ENCODE assay signal across 12 mouse cellular contexts in genomic region chr15:3251031-3251717, GRCm38 (mm10). TPM values are rescaled to one million over a fixed set of nuclear protein-coding genes. Genes with fewer than 3 reads are reported as not detected.
DNase-seq lines count a peak whose midpoint lies in the region; ATAC-seq and TF ChIP-seq lines count a peak whose summit lies in the region.
"Had no signal": no experiment of that assay in that cellular context is flagged by ENCODE, and none has a peak within 500 bp of the region (broad histone marks: within the 10 kb centered on the region; RNA-seq: fewer than 3 reads in every experiment).

No protein-coding gene starts in this region.

- H3K79me2 ChIP-seq in macrophage (ENCODE audit: inconsistent target), result no peaks in the 10 kb centered on the region

- no peak overlapping the region for H3K4me3 ChIP-seq in forebrain, postnatal 0 days (ENCODE audit: low read depth, low read length)
- H3K4me3 ChIP-seq in forebrain, embryonic 15.5 days, result no peak overlapping the region
- H3K4me3 ChIP-seq in left cerebral cortex, adult 2 months, result no peak overlapping the region
- no peak overlapping the region for H3K4me3 ChIP-seq in intestine, embryonic 14.5 days (ENCODE audit: low read depth, low read length)
- no peak overlapping the region for H3K4me3 ChIP-seq in macrophage (ENCODE audit: inconsistent target)
- H3K4me3 ChIP-seq in midbrain, embryonic 15.5 days, result no peak overlapping the region

- 0 out of 2 replicates have a peak overlapping the region, but pooled peaks have one; percentile 4 for H3K27ac ChIP-seq in forebrain, postnatal 0 days (ENCODE audit: low read depth, low read length)
- H3K27ac ChIP-seq in forebrain, embryonic 15.5 days (replicated peaks), result no peak overlapping the region
- peak overlapping the region; percentile 13; the same call in 1 of the 2 replicates for H3K27ac ChIP-seq in left cerebral cortex, adult 2 months
- H3K27ac ChIP-seq in intestine, embryonic 14.5 days (ENCODE audit: low read depth), result peak overlapping the region; percentile 62
- peak overlapping the region; percentile 87 for H3K27ac ChIP-seq in macrophage
- H3K27ac ChIP-seq in midbrain, embryonic 15.5 days, result no peak overlapping the region

- no peaks in the 10 kb centered on the region for H3K36me3 ChIP-seq in forebrain, postnatal 0 days (ENCODE audit: insufficient read depth)
- no peaks in the 10 kb centered on the region for H3K36me3 ChIP-seq in forebrain, embryonic 15.5 days
- H3K36me3 ChIP-seq in intestine, embryonic 14.5 days (ENCODE audit: control insufficient read depth, insufficient read depth, low read length), result no peaks in the 10 kb centered on the region
- H3K36me3 ChIP-seq in macrophage (ENCODE audit: inconsistent target), result no peaks in the 10 kb centered on the region
- H3K36me3 ChIP-seq in midbrain, embryonic 15.5 days (replicated peaks), result no peaks in the 10 kb centered on the region

- no peak overlapping the region for H3K9ac ChIP-seq in forebrain, postnatal 0 days
- H3K9ac ChIP-seq in forebrain, embryonic 15.5 days (replicated peaks), result no peak overlapping the region
- no peak overlapping the region for H3K9ac ChIP-seq in intestine, embryonic 14.5 days (ENCODE audit: low read length)
- H3K9ac ChIP-seq in midbrain, embryonic 15.5 days, result no peak overlapping the region

- no peaks in the 10 kb centered on the region for H3K4me1 ChIP-seq in forebrain, postnatal 0 days (ENCODE audit: insufficient read depth)
- H3K4me1 ChIP-seq in forebrain, embryonic 15.5 days, result no peaks in the 10 kb centered on the region
- H3K4me1 ChIP-seq in intestine, embryonic 14.5 days (replicated peaks; ENCODE audit: control insufficient read depth, insufficient read depth, low read length), result peaks cover 10% of the 10 kb centered on the region; the same call in 1 of the 2 replicates
- no peaks in the 10 kb centered on the region for H3K4me1 ChIP-seq in midbrain, embryonic 15.5 days

- no peaks in the 10 kb centered on the region for H3K9me3 ChIP-seq in forebrain, postnatal 0 days (ENCODE audit: low read length)
- H3K9me3 ChIP-seq in forebrain, embryonic 15.5 days, result no peaks in the 10 kb centered on the region
- 0 out of 2 replicates have a peak, but pooled peaks cover 6% of the 10 kb centered on the region for H3K9me3 ChIP-seq in intestine, embryonic 14.5 days (ENCODE audit: control insufficient read depth, low read length)
- no peaks in the 10 kb centered on the region for H3K9me3 ChIP-seq in midbrain, embryonic 15.5 days

- no peaks in the 10 kb centered on the region for H3K27me3 ChIP-seq in forebrain, postnatal 0 days (ENCODE audit: insufficient read depth, low read length)
- no peaks in the 10 kb centered on the region for H3K27me3 ChIP-seq in forebrain, embryonic 15.5 days
- no peaks in the 10 kb centered on the region for H3K27me3 ChIP-seq in intestine, embryonic 14.5 days (replicated peaks; ENCODE audit: control insufficient read depth, insufficient read depth, low read length)
- H3K27me3 ChIP-seq in midbrain, embryonic 15.5 days (replicated peaks), result no peaks in the 10 kb centered on the region

- no peak for TF ChIP-seq CTCF in forebrain, postnatal 0 days (IDR thresholded peaks at IDR 0.05; ENCODE audit: low read depth)
- no peak for TF ChIP-seq CTCF in left cerebral cortex, adult 2 months (IDR thresholded peaks at IDR 0.05)

- intact Hi-C loops in left cerebral cortex, adult 2 months (cut with DNase I), result no loop called here
- intact Hi-C loops in left cerebral cortex, postnatal 25 days (cut with DNase I), result no loop called here

- no peak overlapping the region for H3K4me2 ChIP-seq in forebrain, postnatal 0 days (ENCODE audit: low read depth)
- no peak overlapping the region for H3K4me2 ChIP-seq in forebrain, embryonic 15.5 days (replicated peaks)
- H3K4me2 ChIP-seq in intestine, embryonic 14.5 days (ENCODE audit: low read length), result no peak overlapping the region
- H3K4me2 ChIP-seq in midbrain, embryonic 15.5 days, result no peak overlapping the region
- H3K4me2 ChIP-seq: midbrain, embryonic 11.5 days had no signal

- ATAC-seq in forebrain, postnatal 0 days, result no peak
- no peak for ATAC-seq in forebrain, embryonic 15.5 days (replicated peaks)
- ATAC-seq in intestine, embryonic 14.5 days (replicated peaks; ENCODE audit: low FRiP score, low TSS enrichment, low read depth), result peak; percentile 77; the same call in 1 of the 2 replicates
- ATAC-seq in midbrain, embryonic 15.5 days (replicated peaks), result no peak
- no peak for ATAC-seq in inflammation-experienced regulatory T-cells, adult 6 months

- 93% methylated on average over 3 of the region's 3 CpGs for WGBS in forebrain, postnatal 0 days
- WGBS in forebrain, embryonic 15.5 days, result 90% methylated on average over 3 of the region's 3 CpGs
- WGBS in intestine, embryonic 14.5 days, result 42% methylated on average over 3 of the region's 3 CpGs
- 80% methylated on average over 3 of the region's 3 CpGs for WGBS in macrophage (ENCODE audit: missing documents)
- 89% methylated on average over 3 of the region's 3 CpGs for WGBS in midbrain, embryonic 15.5 days

- DNase-seq in forebrain, postnatal 0 days, result no peak
- no peak for DNase-seq in left cerebral cortex, adult 2 months (ENCODE audit: extremely low spot score in 1 of 2, low spot score in 2 of 2)
- DNase-seq in left cerebral cortex, postnatal 25 days (ENCODE audit: low spot score in 2 of 2), result no peak
- no peak for DNase-seq in intestine, embryonic 14.5 days (ENCODE audit: low spot score)
- DNase-seq: adrenal gland, postnatal 25 days; cerebellum, postnatal 14 days had no signal

RNA-seq across cellular contexts. Expression of gene Selenop, which starts 17.2 kb away (rescaled TPM):
- total RNA-seq in forebrain, postnatal 0 days (2014; rRNA removed), result 207 and 212 TPM in 2 replicates
- polyA plus RNA-seq in forebrain, postnatal 0 days (2015; fragmentation: Nextera tagmentation; extraction: Ambion mirVana), result 171 and 182 TPM in 2 replicates
- 67.7 and 70.5 TPM in 2 replicates for polyA plus RNA-seq in forebrain, embryonic 15.5 days (2015; fragmentation: Nextera tagmentation; extraction: Ambion mirVana)
- 100 to 1,000 TPM; 284 to 293 TPM for total RNA-seq in left cerebral cortex, adult 2 months (2021)
- total RNA-seq in left cerebral cortex, postnatal 25 days (2021), result 100 to 1,000 TPM; 309 to 364 TPM
- polyA plus RNA-seq in intestine, embryonic 14.5 days (2014; fragmentation: Nextera tagmentation; extraction: Ambion mirVana), result 153 and 172 TPM in 2 replicates
- total RNA-seq in macrophage (2018; cell fraction: chromatin; rRNA removed), result 1,000 to 10,000 TPM in 1 of 26 experiments, 100 to 1,000 TPM in 10, 10 to 100 TPM in 15; 23.8 to 1,148 (median 94.1) TPM
- total RNA-seq in macrophage (2018; cell fraction: cytosol; rRNA removed), result over 10,000 TPM in 10 of 26 experiments, 1,000 to 10,000 TPM in 16; 1,265 to 11,944 (median 5,711) TPM
- 1,000 to 10,000 TPM in 14 of 26 experiments, 100 to 1,000 TPM in 12; 298 to 6,070 (median 1,195) TPM for total RNA-seq in macrophage (2018; cell fraction: nucleus; rRNA removed)
- polyA plus RNA-seq in macrophage (2018), result 3,955 to 15,839 TPM (median 14,226 TPM) in 3 replicates
- 104 and 122 TPM in 2 replicates for polyA plus RNA-seq in midbrain, embryonic 15.5 days (2015; fragmentation: Nextera tagmentation; extraction: Ambion mirVana)
- 100 to 1,000 TPM in 2 of 3 experiments, 10 to 100 TPM in 1; 95.3 to 160 (median 152) TPM for polyA plus RNA-seq in inflammation-experienced regulatory T-cells, adult 6 months (2017; shearing (Covaris generic))

RNA-seq across cellular contexts. Expression of gene Ccdc152, which starts 52.2 kb away (rescaled TPM):
- total RNA-seq in forebrain, postnatal 0 days (2014; rRNA removed), result not detected in 2 replicates
- polyA plus RNA-seq in forebrain, postnatal 0 days (2015; fragmentation: Nextera tagmentation; extraction: Ambion mirVana), result 0.29 and 0.36 TPM in 2 replicates
- polyA plus RNA-seq in forebrain, embryonic 15.5 days (2015; fragmentation: Nextera tagmentation; extraction: Ambion mirVana), result not detected in 2 replicates
- not detected for total RNA-seq in left cerebral cortex, adult 2 months (2021)
- not detected for total RNA-seq in left cerebral cortex, postnatal 25 days (2021)
- polyA plus RNA-seq in intestine, embryonic 14.5 days (2014; fragmentation: Nextera tagmentation; extraction: Ambion mirVana), result 0.16 and 0.24 TPM in 2 replicates
- not detected for total RNA-seq in macrophage (2018; cell fraction: chromatin; rRNA removed)
- 1 to 10 TPM in 12 of 26 experiments, under 1 TPM in 14; 0.11 to 5.3 (median 0.90) TPM for total RNA-seq in macrophage (2018; cell fraction: cytosol; rRNA removed)
- under 1 TPM in 4 of 26 experiments, not detected in 22; 0.40 to 0.85 (median 0.63) TPM for total RNA-seq in macrophage (2018; cell fraction: nucleus; rRNA removed)
- polyA plus RNA-seq in macrophage (2018), result 1.4 to 22.5 TPM in 2 of 3 replicates, not detected in the other
- 0.30 and 0.31 TPM in 2 replicates for polyA plus RNA-seq in midbrain, embryonic 15.5 days (2015; fragmentation: Nextera tagmentation; extraction: Ambion mirVana)
- 1 to 10 TPM in 1 of 3 experiments, under 1 TPM in 1, not detected in 1; 0.31 to 1.3 TPM for polyA plus RNA-seq in inflammation-experienced regulatory T-cells, adult 6 months (2017; shearing (Covaris generic))
- total RNA-seq: adrenal gland, postnatal 25 days; left cerebral cortex, postnatal 36 days had no signal

Comparison
In these comparisons a context has a peak if more than half of its experiments do, and no peak if none do; other contexts are left out.
1. H3K27ac ChIP-seq: peak in forebrain, postnatal 0 days (single experiment), left cerebral cortex, adult 2 months (single experiment), intestine, embryonic 14.5 days (single experiment) and macrophage (single experiment); none in forebrain, embryonic 15.5 days (single experiment) and midbrain, embryonic 15.5 days (single experiment).
2. RNA of gene Selenop, which starts 17.2 kb away (polyA plus RNA-seq): 3,955 to 15,839 TPM in macrophage; 171 to 182 TPM in forebrain, postnatal 0 days, 153 to 172 TPM in intestine, embryonic 14.5 days, 95.3 to 160 TPM in inflammation-experienced regulatory T-cells, adult 6 months, 104 to 122 TPM in midbrain, embryonic 15.5 days and 67.7 to 70.5 TPM in forebrain, embryonic 15.5 days; every median in the first group is over 10 times any median in the second.